Mouse (Mus musculus): ENCODE data around the gene Cyb5r2. TPM values are rescaled to one million over a fixed set of nuclear protein-coding genes. Genes with fewer than 3 reads are reported as not detected.

Cyb5r2 gene
- polyA plus RNA-seq, 1 experiment = not detected

DNA sequence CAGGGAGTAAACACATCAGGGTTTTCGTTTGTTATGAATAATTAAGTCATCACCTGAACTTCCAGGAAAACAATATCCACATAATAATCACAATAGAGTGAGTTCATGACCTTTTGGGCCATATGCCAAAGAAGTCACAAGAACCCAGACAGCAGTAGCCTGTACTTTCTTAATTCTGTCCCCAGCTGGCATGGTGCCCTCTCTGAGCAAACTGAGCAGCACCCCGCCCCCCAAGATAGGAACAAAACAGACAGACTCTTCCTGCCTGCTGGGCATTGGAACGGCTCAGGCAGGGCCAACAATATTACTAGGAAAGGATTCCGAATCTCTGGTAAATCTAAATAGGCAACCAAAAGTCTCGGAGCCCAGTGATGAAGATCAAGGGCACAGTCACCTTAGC is 51.9 kb downstream of the Cyb5r2 start:
- no peak overlapping the region for H3K4me3 ChIP-seq (ENCODE audit: insufficient read depth, low read depth, low read length)
- TF ChIP-seq POLR2A (IDR thresholded peaks at IDR 0.05; ENCODE audit: insufficient read depth, low read depth, low read length) (no peak), CTCF (IDR thresholded peaks at IDR 0.05; ENCODE audit: insufficient read depth, low read depth, low read length) (no peak)
- H3K4me1 ChIP-seq (ENCODE audit: control insufficient read depth, insufficient read depth, low read length) = peaks cover 4% of the 10 kb centered on the region
- 67% methylated on average over 5 of the region's 5 CpGs for WGBS
- no peak overlapping the region for H3K27ac ChIP-seq (ENCODE audit: insufficient read depth, low read depth, low read length)

DNA sequence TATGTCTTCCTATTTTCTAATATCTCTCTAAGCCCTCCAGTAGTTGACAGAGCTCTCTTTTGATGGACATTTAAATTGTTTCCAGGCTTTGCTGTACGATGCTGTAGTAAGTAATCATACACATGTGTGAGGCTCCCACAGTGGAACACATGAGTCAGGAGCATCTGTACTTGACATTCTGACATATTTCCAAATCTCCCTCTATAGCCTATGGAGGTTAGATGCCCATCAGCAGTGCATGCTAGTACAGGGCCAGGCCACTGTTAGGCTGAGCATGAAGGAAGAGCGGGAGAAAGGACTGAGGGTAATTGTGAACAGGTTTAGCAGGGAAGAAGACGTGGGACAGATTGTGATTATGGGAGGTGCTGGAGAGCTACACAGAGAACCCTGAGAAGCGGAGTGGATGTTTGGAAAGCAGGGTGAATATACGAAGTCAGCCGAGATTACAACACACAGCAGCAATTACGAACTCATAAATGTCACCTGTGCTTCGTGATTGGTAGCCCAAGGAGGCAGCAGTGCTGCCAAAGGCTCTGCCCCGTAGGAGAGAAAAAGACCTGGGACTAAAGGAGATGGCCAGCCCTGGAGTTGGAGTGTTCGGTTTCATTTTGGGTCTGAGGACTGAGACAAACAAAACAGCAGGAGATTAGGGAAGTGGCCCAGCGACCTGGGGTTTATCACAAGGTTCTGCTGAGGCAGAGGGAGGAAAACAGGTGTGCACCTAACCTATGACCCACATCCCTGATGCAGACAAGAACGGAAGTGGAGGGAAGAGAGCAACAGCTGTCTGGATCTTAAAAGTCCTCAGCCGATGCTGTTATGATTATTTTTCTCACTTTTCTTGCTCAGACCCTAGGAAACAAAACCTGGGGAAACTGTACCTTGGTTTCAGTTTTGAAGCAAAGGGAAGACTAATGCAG is 55.1 kb downstream of the Cyb5r2 start:
- Histone ChIP-seq H3K4me1 (ENCODE audit: control insufficient read depth, insufficient read depth, low read length) (no peaks in the 10 kb centered on the region), H3K4me3 (ENCODE audit: insufficient read depth, low read depth, low read length) (no peak overlapping the region), H3K27ac (ENCODE audit: insufficient read depth, low read depth, low read length) (no peak overlapping the region)
- WGBS = 78% methylated on average over 13 of the region's 13 CpGs
- TF ChIP-seq CTCF (IDR thresholded peaks at IDR 0.05; ENCODE audit: insufficient read depth, low read depth, low read length) (no peak), POLR2A (IDR thresholded peaks at IDR 0.05; ENCODE audit: insufficient read depth, low read depth, low read length) (no peak)

DNA sequence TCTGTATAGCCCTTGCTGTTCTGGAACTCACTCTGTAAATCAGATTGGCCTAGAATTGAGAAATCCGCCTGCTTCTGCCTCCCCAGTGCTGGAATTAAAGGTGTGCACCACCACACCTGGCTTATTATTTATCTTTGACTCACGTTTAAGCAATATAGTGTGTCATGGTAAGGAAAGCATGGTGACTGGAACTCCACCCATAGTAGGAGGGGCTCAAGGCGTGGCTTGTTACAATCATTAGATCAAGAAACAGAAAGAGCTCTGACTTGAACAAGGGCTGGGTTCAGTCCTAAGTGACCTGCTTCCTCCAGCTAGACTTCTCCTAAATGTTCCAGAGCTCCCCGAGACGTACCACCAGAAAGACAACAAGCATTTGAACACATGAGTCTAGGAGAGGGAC is 57.2 kb downstream of the Cyb5r2 start:
- WGBS = 82% methylated on average over 5 of the region's 5 CpGs
- TF ChIP-seq POLR2A (IDR thresholded peaks at IDR 0.05; ENCODE audit: insufficient read depth, low read depth, low read length) (no peak), CTCF (IDR thresholded peaks at IDR 0.05; ENCODE audit: insufficient read depth, low read depth, low read length) (no peak)
- H3K4me3 ChIP-seq (ENCODE audit: insufficient read depth, low read depth, low read length) = no peak overlapping the region
- no peak overlapping the region for H3K27ac ChIP-seq (ENCODE audit: insufficient read depth, low read depth, low read length)
- H3K4me1 ChIP-seq (ENCODE audit: control insufficient read depth, insufficient read depth, low read length) = no peaks in the 10 kb centered on the region

DNA sequence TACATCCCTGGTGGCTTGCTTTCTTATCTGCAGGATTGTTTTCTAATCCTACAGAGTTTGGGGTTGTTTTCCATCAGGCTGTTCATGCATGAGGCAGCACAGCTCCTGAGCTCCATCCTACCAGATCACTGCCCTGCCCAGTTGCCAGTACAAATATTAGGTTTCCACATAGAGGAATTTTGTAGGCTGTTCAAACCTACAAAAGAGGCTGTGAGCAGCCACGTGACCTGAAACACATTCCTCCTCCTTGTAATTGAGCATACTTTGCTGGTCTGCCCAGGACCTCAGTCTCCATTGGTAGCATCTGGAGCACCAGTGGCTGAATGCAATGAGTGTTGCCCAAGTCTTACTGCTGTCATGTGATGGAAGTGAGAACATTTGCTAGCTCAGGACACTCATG is 57.9 kb downstream of the Cyb5r2 start:
- Histone ChIP-seq H3K27ac (ENCODE audit: insufficient read depth, low read depth, low read length) (no peak overlapping the region), H3K4me3 (ENCODE audit: insufficient read depth, low read depth, low read length) (no peak overlapping the region), H3K4me1 (ENCODE audit: control insufficient read depth, insufficient read depth, low read length) (no peaks in the 10 kb centered on the region)
- 69% methylated on average over 1 of the region's 1 CpGs for WGBS
- TF ChIP-seq CTCF (IDR thresholded peaks at IDR 0.05; ENCODE audit: insufficient read depth, low read depth, low read length) (no peak), POLR2A (IDR thresholded peaks at IDR 0.05; ENCODE audit: insufficient read depth, low read depth, low read length) (no peak)

Other genes starting within 250 kb of the Cyb5r2 start
- not detected in 2 replicates for gene Olfml1, start 190.6 kb downstream of the Cyb5r2 start, polyA plus RNA-seq (2012; ENCODE audit: insufficient read depth, insufficient read length, low replicate concordance, missing spikeins)
- gene Ppfibp2, start 162.8 kb downstream of the Cyb5r2 start, polyA plus RNA-seq (2012; ENCODE audit: insufficient read depth, insufficient read length, low replicate concordance, missing spikeins) = not detected in 2 replicates
- gene 5330417H12Rik, start 132.9 kb downstream of the Cyb5r2 start, polyA plus RNA-seq (2012; ENCODE audit: insufficient read depth, insufficient read length, low replicate concordance, missing spikeins) = not detected in 2 replicates
- gene Ovch2, start 43.2 kb upstream of the Cyb5r2 start, polyA plus RNA-seq (2012; ENCODE audit: insufficient read depth, insufficient read length, low replicate concordance, missing spikeins) = not detected in 2 replicates
- not detected in 2 replicates for gene Olfr467, start 54.2 kb upstream of the Cyb5r2 start, polyA plus RNA-seq (2012; ENCODE audit: insufficient read depth, insufficient read length, low replicate concordance, missing spikeins)
- not detected in 2 replicates for gene Olfr469, start 67.5 kb upstream of the Cyb5r2 start, polyA plus RNA-seq (2012; ENCODE audit: insufficient read depth, insufficient read length, low replicate concordance, missing spikeins)
- gene Olfr470, start 89.5 kb upstream of the Cyb5r2 start, polyA plus RNA-seq (2012; ENCODE audit: insufficient read depth, insufficient read length, low replicate concordance, missing spikeins) = not detected in 2 replicates
- not detected in 2 replicates for gene Olfr472, start 139.9 kb upstream of the Cyb5r2 start, polyA plus RNA-seq (2012; ENCODE audit: insufficient read depth, insufficient read length, low replicate concordance, missing spikeins)
- not detected in 2 replicates for gene Olfr473, start 172.4 kb upstream of the Cyb5r2 start, polyA plus RNA-seq (2012; ENCODE audit: insufficient read depth, insufficient read length, low replicate concordance, missing spikeins)
- gene Olfr474, start 196.6 kb upstream of the Cyb5r2 start, polyA plus RNA-seq (2012; ENCODE audit: insufficient read depth, insufficient read length, low replicate concordance, missing spikeins) = not detected in 2 replicates
- not detected in 2 replicates for gene Olfr476, start 206.8 kb upstream of the Cyb5r2 start, polyA plus RNA-seq (2012; ENCODE audit: insufficient read depth, insufficient read length, low replicate concordance, missing spikeins)
- not detected in 2 replicates for gene Olfr477, start 228.7 kb upstream of the Cyb5r2 start, polyA plus RNA-seq (2012; ENCODE audit: insufficient read depth, insufficient read length, low replicate concordance, missing spikeins)

All from olfactory bulb, adult 2 months (tissue).